Mouse (Mus musculus): ENCODE results near the gene Apol7a. TPM values are rescaled to one million over a fixed set of nuclear protein-coding genes. Genes with fewer than 3 reads are reported as not detected.
"Not testable (repeated sequence)": the region's sequence is repeated elsewhere in the genome, so short reads cannot be mapped to it uniquely, and the experiment has no call there.

Apol7a gene
- polyA plus RNA-seq (2014; fragmentation: Nextera tagmentation; extraction: Ambion mirVana) = not detected in 2 replicates

DNA sequence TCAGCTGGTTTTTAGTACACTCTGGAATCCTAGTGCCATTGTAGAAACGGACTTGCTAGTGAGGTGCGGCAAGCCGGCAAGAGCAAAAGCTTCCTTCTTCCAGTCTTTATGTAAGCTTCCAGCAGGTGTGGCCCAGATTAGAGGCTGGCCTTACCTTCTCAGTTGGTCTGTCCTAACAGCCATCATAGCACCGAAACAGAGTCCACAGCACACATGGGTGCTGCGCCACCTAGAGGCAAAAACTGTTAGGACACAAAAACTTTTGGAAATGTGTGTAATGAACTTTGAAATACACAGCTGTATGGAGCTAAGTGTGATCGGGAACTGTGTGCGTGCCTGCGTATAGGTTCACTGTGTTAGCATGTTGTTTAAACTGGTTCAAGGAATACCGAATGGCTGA lies at the start of gene Apol7a:
Gene Apol7a, minus strand, starts transcription at position 84 of the 400 bp plus-strand sequence.
- H3K27ac ChIP-seq (ENCODE audit: low read depth); H3K4me1 ChIP-seq (ENCODE audit: insufficient read depth); H3K4me3 ChIP-seq (ENCODE audit: low read depth, low read length); H3K36me3 ChIP-seq (ENCODE audit: insufficient read depth); H3K27me3 ChIP-seq (ENCODE audit: insufficient read depth, low read length); H3K9me3 ChIP-seq (ENCODE audit: low read depth, low read length); H3K9ac ChIP-seq; H3K4me2 ChIP-seq; ATAC-seq (ENCODE audit: insufficient read depth): not testable (repeated sequence)
- peak; percentile 39 for DNase-seq
- whole genome bisulfite sequencing = 62% methylated on average over 9 of the region's 9 CpGs
- TF ChIP-seq CTCF (IDR thresholded peaks at IDR 0.05; ENCODE audit: low read depth) = peak; percentile 57

GRCm38 (mm10) chr15:77447392-77447791 lies 48.5 kb upstream of the Apol7a start, which contains the start of gene Apol7b:
TSS of gene Apol7b (minus strand) at chr15:77447492.
- H3K4me2 ChIP-seq; H3K27ac ChIP-seq (ENCODE audit: low read depth); DNase-seq; H3K9ac ChIP-seq; H3K4me3 ChIP-seq (ENCODE audit: low read depth, low read length); ATAC-seq (ENCODE audit: insufficient read depth); H3K36me3 ChIP-seq (ENCODE audit: insufficient read depth); H3K9me3 ChIP-seq (ENCODE audit: low read depth, low read length); H3K27me3 ChIP-seq (ENCODE audit: insufficient read depth, low read length); H3K4me1 ChIP-seq (ENCODE audit: insufficient read depth): not testable (repeated sequence)
- 63% methylated on average over 2 of the region's 2 CpGs for WGBS

DNA sequence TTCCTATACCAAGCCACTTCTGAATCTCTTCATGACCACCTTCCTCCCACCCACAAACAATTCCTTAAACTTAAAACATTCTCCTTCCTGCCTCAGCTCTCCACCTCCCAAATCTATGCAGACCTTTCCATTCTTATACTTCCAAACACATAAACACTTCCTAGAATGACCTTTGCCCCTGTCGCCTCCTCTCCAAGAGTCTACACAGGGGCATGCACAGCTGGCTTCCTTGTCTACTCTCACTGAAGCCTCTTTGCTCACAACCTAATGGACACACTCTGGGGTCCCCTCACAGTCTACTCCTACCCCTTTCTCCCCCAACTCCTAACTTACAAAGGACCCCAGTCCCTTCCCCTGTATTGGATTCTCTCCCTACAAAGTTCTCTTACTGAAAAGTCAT lies 46.8 kb upstream of the Apol7a start:
- not testable (repeated sequence) for ATAC-seq (ENCODE audit: insufficient read depth); H3K9me3 ChIP-seq (ENCODE audit: low read depth, low read length); H3K4me1 ChIP-seq (ENCODE audit: insufficient read depth); H3K27me3 ChIP-seq (ENCODE audit: insufficient read depth, low read length); DNase-seq; H3K4me3 ChIP-seq (ENCODE audit: low read depth, low read length); H3K4me2 ChIP-seq; H3K9ac ChIP-seq; H3K27ac ChIP-seq (ENCODE audit: low read depth); H3K36me3 ChIP-seq (ENCODE audit: insufficient read depth)
- no CpG with 5 or more reads among the region's 1 CpGs for WGBS

- not testable (repeated sequence) for H3K9me3 ChIP-seq (ENCODE audit: low read depth, low read length); H3K27me3 ChIP-seq (ENCODE audit: insufficient read depth, low read length); ATAC-seq (ENCODE audit: insufficient read depth); H3K36me3 ChIP-seq (ENCODE audit: insufficient read depth); H3K4me1 ChIP-seq (ENCODE audit: insufficient read depth); H3K4me2 ChIP-seq; H3K27ac ChIP-seq (ENCODE audit: low read depth); DNase-seq; H3K4me3 ChIP-seq (ENCODE audit: low read depth, low read length); H3K9ac ChIP-seq
- WGBS = 76% methylated on average over 7 of the region's 8 CpGs
These were observed 45.8 kb upstream of the Apol7a start for GRCm38 (mm10) chr15:77444746-77445145.

GRCm38 (mm10) chr15:77428690-77429448 lies 30.0 kb upstream of the Apol7a start:
- H3K27me3 ChIP-seq (ENCODE audit: insufficient read depth, low read length); H3K27ac ChIP-seq (ENCODE audit: low read depth); ATAC-seq (ENCODE audit: insufficient read depth); DNase-seq; H3K36me3 ChIP-seq (ENCODE audit: insufficient read depth); H3K4me2 ChIP-seq; H3K4me3 ChIP-seq (ENCODE audit: low read depth, low read length); H3K9ac ChIP-seq; H3K4me1 ChIP-seq (ENCODE audit: insufficient read depth); H3K9me3 ChIP-seq (ENCODE audit: low read depth, low read length): not testable (repeated sequence)
- 56% methylated on average over 8 of the region's 10 CpGs for WGBS

DNA sequence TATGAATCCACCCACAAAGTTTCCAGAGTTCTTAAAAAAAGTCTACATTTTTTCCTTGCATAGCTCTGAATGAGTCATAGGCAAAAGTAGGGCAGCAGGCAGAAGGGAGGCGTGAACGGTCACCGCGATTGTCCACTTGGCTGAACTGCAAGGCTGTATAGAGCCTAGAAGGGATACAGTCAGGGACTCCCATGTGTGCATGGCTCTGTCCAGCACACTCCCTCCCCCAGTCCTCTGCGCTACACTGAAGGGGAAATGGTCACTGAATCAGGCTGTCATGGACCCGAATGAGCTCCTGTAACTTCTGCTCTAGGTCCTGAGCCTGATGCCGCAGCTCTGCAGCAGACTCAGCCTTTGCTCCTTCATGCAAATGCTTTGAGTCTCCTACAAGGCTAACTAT lies 24.0 kb upstream of the Apol7a start:
- H3K4me3 ChIP-seq (ENCODE audit: low read depth, low read length); DNase-seq; H3K36me3 ChIP-seq (ENCODE audit: insufficient read depth); H3K27me3 ChIP-seq (ENCODE audit: insufficient read depth, low read length); H3K27ac ChIP-seq (ENCODE audit: low read depth); H3K4me1 ChIP-seq (ENCODE audit: insufficient read depth); H3K9ac ChIP-seq; H3K9me3 ChIP-seq (ENCODE audit: low read depth, low read length); H3K4me2 ChIP-seq; ATAC-seq (ENCODE audit: insufficient read depth): not testable (repeated sequence)
- 60% methylated on average over 3 of the region's 7 CpGs for WGBS

DNA sequence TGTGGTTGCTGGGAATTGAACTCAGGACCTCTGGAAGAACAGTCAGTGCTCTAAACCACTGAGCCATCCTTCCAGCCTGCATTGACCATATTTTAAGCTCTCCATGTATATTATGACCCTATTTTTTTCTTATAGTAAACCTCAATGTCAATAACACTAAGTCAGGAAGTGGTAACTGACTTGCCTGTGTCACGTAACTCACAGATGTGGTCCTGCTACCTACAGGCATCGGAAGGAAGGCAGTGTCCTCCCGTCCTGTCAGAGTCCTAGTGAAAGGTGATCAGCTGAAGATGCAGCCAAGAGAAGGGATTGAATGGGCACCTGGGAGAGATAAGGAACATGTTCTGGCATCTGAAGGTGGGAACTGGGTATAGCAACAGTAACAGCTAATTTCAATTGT lies 20.7 kb upstream of the Apol7a start:
- H3K36me3 ChIP-seq (ENCODE audit: insufficient read depth); H3K27me3 ChIP-seq (ENCODE audit: insufficient read depth, low read length); ATAC-seq (ENCODE audit: insufficient read depth); H3K4me3 ChIP-seq (ENCODE audit: low read depth, low read length); H3K9ac ChIP-seq; H3K27ac ChIP-seq (ENCODE audit: low read depth); H3K4me1 ChIP-seq (ENCODE audit: insufficient read depth); DNase-seq; H3K9me3 ChIP-seq (ENCODE audit: low read depth, low read length); H3K4me2 ChIP-seq: not testable (repeated sequence)
- WGBS = no CpG with 5 or more reads among the region's 3 CpGs

- not testable (repeated sequence) for H3K9me3 ChIP-seq (ENCODE audit: low read depth, low read length); H3K4me2 ChIP-seq; H3K36me3 ChIP-seq (ENCODE audit: insufficient read depth); H3K4me1 ChIP-seq (ENCODE audit: insufficient read depth); H3K9ac ChIP-seq; ATAC-seq (ENCODE audit: insufficient read depth); H3K27ac ChIP-seq (ENCODE audit: low read depth); H3K4me3 ChIP-seq (ENCODE audit: low read depth, low read length); H3K27me3 ChIP-seq (ENCODE audit: insufficient read depth, low read length); DNase-seq
- 32% methylated on average over 2 of the region's 10 CpGs for WGBS
These were observed 17.9 kb upstream of the Apol7a start for GRCm38 (mm10) chr15:77416655-77417333.

GRCm38 (mm10) chr15:77415653-77416052 lies 16.7 kb upstream of the Apol7a start:
- not testable (repeated sequence) for H3K4me2 ChIP-seq; H3K4me3 ChIP-seq (ENCODE audit: low read depth, low read length); H3K9me3 ChIP-seq (ENCODE audit: low read depth, low read length); H3K9ac ChIP-seq; ATAC-seq (ENCODE audit: insufficient read depth); H3K27ac ChIP-seq (ENCODE audit: low read depth); H3K27me3 ChIP-seq (ENCODE audit: insufficient read depth, low read length); H3K36me3 ChIP-seq (ENCODE audit: insufficient read depth); DNase-seq; H3K4me1 ChIP-seq (ENCODE audit: insufficient read depth)
- WGBS = 44% methylated on average over 2 of the region's 2 CpGs

Data from lung, embryonic 14.5 days (tissue).